Mouse (Mus musculus) CH12.LX (cell line): ENCODE measurements around the gene Rab8b. TPM values are rescaled to one million over a fixed set of nuclear protein-coding genes. Genes with fewer than 3 reads are reported as not detected.

Experiments
- DNase-seq: peaks from one replicate; pipeline ENCODE4 v3.0.0-alpha.2; 2013; ENCODE audit errors: extremely low read depth
- H3K27ac ChIP-seq: 2 replicates; pipeline ENCODE4 v1.5.1; 2012; ENCODE audit warnings: low read depth, mild to moderate bottlenecking, control low read depth, moderate library complexity; ENCODE audit not compliant: insufficient read depth
- H3K27me3 ChIP-seq: replicated peaks from 2 replicates; pipeline ENCODE3; 2012; ENCODE audit warnings: inconsistent platforms
- H3K36me3 ChIP-seq, 2 experiments: replicated peaks in 1 of 2; 2 replicates each; pipeline versions ENCODE3 to v1.6.1; 2012; ENCODE audit warnings: inconsistent platforms in 1 of 2, low read length in 1 of 2, mild to moderate bottlenecking in 1 of 2, mixed read lengths in 1 of 2, moderate library complexity in 1 of 2; ENCODE audit not compliant: control insufficient read depth in 1 of 2, insufficient read depth in 1 of 2
- H3K4me1 ChIP-seq, 2 experiments: 2 replicates each; pipeline ENCODE4 v1.6.1; 2012; ENCODE audit warnings: inconsistent platforms in 1 of 2, moderate library complexity in 1 of 2; ENCODE audit not compliant: insufficient read depth in 2 of 2, control insufficient read depth in 1 of 2
- H3K4me2 ChIP-seq: 2 replicates; pipeline ENCODE4 v1.6.1; 2012; ENCODE audit warnings: low read depth, mild to moderate bottlenecking, control low read depth; ENCODE audit not compliant: poor library complexity, insufficient read depth, severe bottlenecking
- H3K4me3 ChIP-seq, 3 experiments: fragments of 150-350 bp in 1 of 3; sonication (generic) in 1 of 3; replicated peaks in 1 of 3; 2 replicates each; pipeline versions ENCODE3 to v1.5.1; 2011 to 2012; ENCODE audit warnings: low read depth in 2 of 3, low read length in 2 of 3, mild to moderate bottlenecking in 2 of 3, moderate library complexity in 2 of 3, control low read depth in 1 of 3, improper control_type of control experiment in 1 of 3, inconsistent platforms in 1 of 3, mixed read lengths in 1 of 3; ENCODE audit not compliant: poor library complexity in 1 of 3
- H3K79me2 ChIP-seq: replicated peaks from 2 replicates; pipeline ENCODE4 v1.6.1; 2012; ENCODE audit warnings: mild to moderate bottlenecking, moderate library complexity; ENCODE audit not compliant: control insufficient read depth, poor library complexity, insufficient read depth, severe bottlenecking; ENCODE audit errors: extremely low read depth
- H3K9ac ChIP-seq: 2 replicates; pipeline ENCODE4 v1.6.1; 2012; ENCODE audit warnings: low read depth, mild to moderate bottlenecking, control low read depth, moderate library complexity; ENCODE audit not compliant: insufficient read depth
- H3K9me3 ChIP-seq: replicated peaks from 2 replicates; pipeline ENCODE3; 2012; ENCODE audit warnings: low read length, inconsistent platforms, mixed read lengths
- BHLHE40 ChIP-seq: IDR thresholded peaks from 2 replicates; pipeline ENCODE4 v1.6.1; 2011; ENCODE audit warnings: mild to moderate bottlenecking, low read depth, low read length, improper control_type of control experiment
- CHD1 ChIP-seq: IDR thresholded peaks from 2 replicates; pipeline ENCODE4 v1.6.1; 2012; ENCODE audit warnings: low read depth, low read length, improper control_type of control experiment, inconsistent platforms
- EP300 ChIP-seq: IDR thresholded peaks from 2 replicates; pipeline ENCODE4 v1.6.1; 2011; ENCODE audit warnings: low read length, improper control_type of control experiment
- ETS1 ChIP-seq: conservative IDR thresholded peaks from 2 replicates; pipeline ENCODE4 v1.6.1; 2012; ENCODE audit warnings: low read depth, mild to moderate bottlenecking, inconsistent platforms, low read length, improper control_type of control experiment, moderate library complexity
- HCFC1 ChIP-seq: IDR thresholded peaks from 2 replicates; pipeline ENCODE4 v1.6.1; 2012; ENCODE audit warnings: low read depth, mild to moderate bottlenecking, inconsistent platforms, low read length, improper control_type of control experiment
- IRF4 ChIP-seq: IDR thresholded peaks from 2 replicates; pipeline ENCODE4 v1.6.1; 2014; ENCODE audit warnings: low read depth, mild to moderate bottlenecking, inconsistent platforms, low read length, improper control_type of control experiment
- JUN ChIP-seq: IDR thresholded peaks from 2 replicates; pipeline ENCODE4 v1.6.1; 2011; ENCODE audit warnings: low read depth, mild to moderate bottlenecking, low read length, improper control_type of control experiment, moderate library complexity; ENCODE audit not compliant: insufficient read depth
- KAT2A ChIP-seq: IDR thresholded peaks from 2 replicates; pipeline ENCODE4 v1.6.1; 2012; ENCODE audit warnings: low read length, improper control_type of control experiment, inconsistent platforms; ENCODE audit not compliant: insufficient replicate concordance
- MAFK ChIP-seq: IDR thresholded peaks from 2 replicates; pipeline ENCODE4 v1.6.1; 2011; ENCODE audit warnings: low read length, improper control_type of control experiment; ENCODE audit not compliant: insufficient replicate concordance
- MAZ ChIP-seq: IDR thresholded peaks from 2 replicates; pipeline ENCODE4 v1.6.1; 2012; ENCODE audit warnings: low read depth, mild to moderate bottlenecking, inconsistent platforms, low read length, improper control_type of control experiment, moderate library complexity
- MXI1 ChIP-seq: IDR thresholded peaks from 2 replicates; pipeline ENCODE4 v1.6.1; 2011; ENCODE audit warnings: mild to moderate bottlenecking, low read depth, low read length, improper control_type of control experiment
- MYC ChIP-seq: IDR thresholded peaks from 2 replicates; pipeline ENCODE4 v1.6.1; 2011; ENCODE audit warnings: low read depth, mild to moderate bottlenecking, improper control_type of control experiment, low read length
- NELFE ChIP-seq: IDR thresholded peaks from 2 replicates; pipeline ENCODE4 v1.6.1; 2011; ENCODE audit warnings: low read depth, low read length, improper control_type of control experiment
- PAX5 ChIP-seq: IDR thresholded peaks from 2 replicates; pipeline ENCODE4 v1.6.1; 2012; ENCODE audit warnings: low read length, inconsistent platforms, mixed read lengths
- POLR2A ChIP-seq: IDR thresholded peaks from 2 replicates; pipeline ENCODE4 v1.6.1; 2011; ENCODE audit warnings: low read depth, mild to moderate bottlenecking, improper control_type of control experiment, low read length
- POLR2AphosphoS2 ChIP-seq: IDR thresholded peaks from 2 replicates; pipeline ENCODE4 v1.6.1; 2011; ENCODE audit warnings: low read depth, low read length, improper control_type of control experiment
- RAD21 ChIP-seq: IDR thresholded peaks from 2 replicates; pipeline ENCODE4 v1.6.1; 2011; ENCODE audit warnings: low read depth, mild to moderate bottlenecking, low read length, improper control_type of control experiment, moderate library complexity
- RCOR1 ChIP-seq: conservative IDR thresholded peaks from 2 replicates; pipeline ENCODE4 v1.6.1; 2012; ENCODE audit warnings: low read depth, mild to moderate bottlenecking, inconsistent platforms, low read length, improper control_type of control experiment
- SIN3A ChIP-seq: IDR thresholded peaks from 2 replicates; pipeline ENCODE4 v1.6.1; 2012; ENCODE audit warnings: low read length, improper control_type of control experiment, inconsistent platforms
- TBP ChIP-seq: conservative IDR thresholded peaks from 2 replicates; pipeline ENCODE4 v1.6.1; 2011; ENCODE audit warnings: low read depth, low read length, improper control_type of control experiment
- UBTF ChIP-seq: IDR thresholded peaks from 2 replicates; pipeline ENCODE4 v1.6.1; 2012; ENCODE audit warnings: low read depth, mild to moderate bottlenecking, inconsistent platforms, low read length, improper control_type of control experiment, moderate library complexity
- ZC3H11A ChIP-seq: IDR thresholded peaks from 2 replicates; pipeline ENCODE4 v1.6.1; 2012; ENCODE audit warnings: low read depth, mild to moderate bottlenecking, inconsistent platforms, low read length, improper control_type of control experiment
- ZKSCAN1 ChIP-seq: IDR thresholded peaks from 2 replicates; pipeline ENCODE4 v1.6.1; 2012; ENCODE audit warnings: low read depth, inconsistent platforms, low read length, improper control_type of control experiment, borderline replicate concordance
- ZMIZ1 ChIP-seq: IDR thresholded peaks from 2 replicates; pipeline ENCODE4 v1.6.1; 2012; ENCODE audit warnings: low read depth, mild to moderate bottlenecking, inconsistent platforms, low read length, improper control_type of control experiment
- ZNF384 ChIP-seq: IDR thresholded peaks from 2 replicates; pipeline ENCODE4 v1.6.1; 2012; ENCODE audit warnings: low read depth, low read length, improper control_type of control experiment, inconsistent platforms
- dilution Hi-C: fragments of 300-500 bp; cut with MboI; formaldehyde crosslinking; loops from 2 replicates; pipeline ENCODE4 v1.14.3; 2020; ENCODE audit warnings: low sequenced_read_pairs; ENCODE audit not compliant: extremely low pct_unique_long_range_greater_than_20kb, extremely low pct_ligation_motif_present
- in situ Hi-C: fragments of 300-500 bp; cut with MboI; formaldehyde crosslinking; loops from 3 replicates; pipeline ENCODE4 v1.14.3; 2019; ENCODE audit warnings: low sequenced_read_pairs, low pct_ligation_motif_present, low pct_unique_long_range_greater_than_20kb, mixed read lengths
- polyA plus RNA-seq: library from polyadenylated mRNA; unstranded; fragments of >175 nt; gene quantifications from 2 replicates; pipeline ENCODE4 v1.2.1, GENCODE M21; 2012; ENCODE audit warnings: low read depth; ENCODE audit not compliant: insufficient read length
- total RNA-seq, 2 experiments: library from RNA; depleted of rRNA; stranded (reverse); fragments of 300-350 nt in 1 of 2; fragments of >200 nt in 1 of 2; gene quantifications; 2 replicates each; pipeline ENCODE4 v1.2.3; 2012 to 2014

Rab8b gene
- total and polyA plus RNA-seq, 3 experiments = 12.2 to 28.0 (median 26.1) TPM

GRCm38 (mm10) chr9:66912304-66912703 lies 7.2 kb downstream of the Rab8b start:
- in situ Hi-C loops (no loop called here), dilution Hi-C loops (no loop called here)
- DNase-seq = no peak
- Histone ChIP-seq H3K27ac (no peak overlapping the region), H3K4me2 (no peak overlapping the region), H3K27me3 (no peaks in the 10 kb centered on the region), H3K4me1 (peaks cover 16 to 68% of the 10 kb centered on the region in 2 experiments), H3K9ac (no peak overlapping the region), H3K79me2 (peaks cover 52% of the 10 kb centered on the region), H3K9me3 (no peaks in the 10 kb centered on the region), H3K4me3 (no peak overlapping the region), H3K36me3 (peaks cover 4 to 53% of the 10 kb centered on the region in 2 experiments)
- TF ChIP-seq ZC3H11A (no peak), ZNF384 (no peak), NELFE (no peak), RAD21 (no peak), SIN3A (no peak), MAFK (no peak), IRF4 (no peak), MAZ (no peak), CHD1 (no peak), TBP (no peak), MYC (no peak), BHLHE40 (no peak)

GRCm38 (mm10) chr9:66910677-66911076 lies 8.8 kb downstream of the Rab8b start:
- dilution Hi-C loops = no loop called here
- Histone ChIP-seq H3K4me3 (no peak overlapping the region), H3K9me3 (no peaks in the 10 kb centered on the region), H3K27me3 (no peaks in the 10 kb centered on the region), H3K4me1 (peaks cover 9 to 60% of the 10 kb centered on the region in 2 experiments), H3K79me2 (peaks cover 50% of the 10 kb centered on the region), H3K4me2 (no peak overlapping the region), H3K36me3 (peaks cover 4 to 62% of the 10 kb centered on the region in 2 experiments), H3K27ac (no peak overlapping the region), H3K9ac (no peak overlapping the region)
- in situ Hi-C loops = no loop called here
- TF ChIP-seq JUN = no peak
- no peak for TF ChIP-seq NELFE
- no peak for TF ChIP-seq PAX5
- TF ChIP-seq ETS1 = no peak
- no peak for TF ChIP-seq MAZ
- TF ChIP-seq POLR2AphosphoS2 = no peak
- TF ChIP-seq MXI1 = no peak
- no peak for TF ChIP-seq IRF4
- no peak for TF ChIP-seq CHD1
- TF ChIP-seq KAT2A = no peak
- TF ChIP-seq HCFC1 = no peak
- no peak for TF ChIP-seq SIN3A
- no peak for TF ChIP-seq RCOR1
- TF ChIP-seq EP300 = no peak
- TF ChIP-seq ZKSCAN1 = no peak
- no peak for TF ChIP-seq ZC3H11A
- TF ChIP-seq UBTF = no peak
- no peak for TF ChIP-seq ZMIZ1
- no peak for TF ChIP-seq POLR2A
- no peak for DNase-seq
